Mouse (Mus musculus): ENCODE data around the gene Il16. TPM values are rescaled to one million over a fixed set of nuclear protein-coding genes. Genes with fewer than 3 reads are reported as not detected.

Il16 gene
- total and polyA plus RNA-seq, 2 experiments from 2014 or later, result 0.81 to 2.6 TPM

DNA sequence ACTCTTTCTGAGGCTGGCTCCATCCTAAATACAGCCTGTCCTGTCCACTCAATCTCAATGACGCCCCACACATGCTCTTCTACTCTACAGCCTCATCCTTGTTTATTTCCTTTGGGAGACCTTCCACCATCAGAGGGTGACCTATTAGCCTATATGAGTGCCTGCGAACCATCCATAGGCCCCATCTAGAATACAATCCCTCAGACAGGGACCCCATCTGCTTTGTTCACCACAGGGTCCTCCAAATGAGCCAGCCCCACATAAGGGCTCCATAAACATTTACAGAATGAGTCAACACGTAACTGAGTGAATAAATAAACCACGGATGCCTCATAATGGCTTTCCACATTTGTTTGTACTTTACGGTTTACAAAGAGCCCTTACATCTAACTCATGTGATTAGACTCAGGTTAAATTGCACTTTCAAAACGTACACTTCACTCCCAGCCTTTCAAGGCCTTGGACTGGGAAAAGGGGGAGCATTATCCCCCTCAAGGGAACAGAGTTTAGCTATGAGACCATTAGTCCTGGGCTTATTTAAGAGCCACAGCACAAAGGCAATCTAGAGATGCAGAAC, 7.5 kb downstream of the Il16 start:
- Histone ChIP-seq H3K4me2 (ENCODE audit: low read depth, low read length) (no peak overlapping the region), H3K36me3 (ENCODE audit: insufficient read depth, low read length) (no peaks in the 10 kb centered on the region), H3K4me3 (ENCODE audit: low read length) (no peak overlapping the region), H3K9ac (replicated peaks; ENCODE audit: low read length) (no peak overlapping the region), H3K27ac (no peak overlapping the region), H3K4me1 (ENCODE audit: insufficient read depth, low read length) (no peaks in the 10 kb centered on the region), H3K9me3 (ENCODE audit: low read length) (no peaks in the 10 kb centered on the region), H3K27me3 (ENCODE audit: insufficient read depth, low read length) (no peaks in the 10 kb centered on the region)
- TF ChIP-seq CTCF (IDR thresholded peaks at IDR 0.05; ENCODE audit: low read depth), result no peak
- DNase-seq (ENCODE audit: low spot score) (no peak), ATAC-seq (no peak)
- 73% methylated on average over 6 of the region's 6 CpGs for WGBS

DNA sequence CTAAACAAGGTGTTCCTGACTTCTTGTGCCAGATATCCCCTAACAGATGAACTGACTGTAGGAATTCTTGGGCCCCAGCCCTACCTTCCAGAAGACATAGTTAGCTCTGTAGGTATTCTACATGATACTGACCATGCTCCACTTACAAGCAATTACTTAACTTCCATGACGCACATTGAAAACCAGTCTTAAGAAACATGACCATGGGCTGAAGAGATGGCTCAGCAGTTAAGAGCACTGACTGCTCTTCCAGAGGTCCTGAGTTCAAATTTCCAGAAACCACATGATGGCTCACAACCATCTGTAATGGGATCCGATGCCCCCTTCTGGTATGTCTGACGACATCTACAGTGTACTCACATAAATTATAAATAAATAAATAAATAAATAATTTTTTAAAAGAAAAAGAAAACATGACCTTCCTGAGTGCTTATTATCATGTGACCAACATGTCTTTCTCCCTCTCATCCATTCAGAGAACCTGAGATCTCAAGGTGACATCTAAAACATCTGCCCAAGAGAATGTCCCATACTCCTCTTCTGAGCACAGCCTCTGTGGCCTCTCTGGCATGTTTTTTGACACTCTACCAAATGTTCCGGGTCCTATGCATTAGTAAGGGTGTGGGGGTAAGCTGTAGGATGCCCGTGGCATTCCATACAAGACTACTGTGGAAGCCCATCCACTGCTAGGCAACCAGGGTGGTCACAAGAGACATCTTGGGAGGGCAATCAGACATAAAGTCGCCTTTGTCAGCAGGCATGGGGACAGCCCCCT, 9.0 kb downstream of the Il16 start:
- Histone ChIP-seq H3K4me2 (ENCODE audit: low read depth, low read length) (no peak overlapping the region), H3K27ac (no peak overlapping the region), H3K4me3 (ENCODE audit: low read length) (no peak overlapping the region), H3K27me3 (ENCODE audit: insufficient read depth, low read length) (no peaks in the 10 kb centered on the region), H3K9me3 (ENCODE audit: low read length) (no peaks in the 10 kb centered on the region), H3K36me3 (ENCODE audit: insufficient read depth, low read length) (no peaks in the 10 kb centered on the region), H3K9ac (replicated peaks; ENCODE audit: low read length) (no peak overlapping the region), H3K4me1 (ENCODE audit: insufficient read depth, low read length) (peaks cover 4% of the 10 kb centered on the region)
- DNase-seq (ENCODE audit: low spot score) (no peak), ATAC-seq (no peak)
- no peak for TF ChIP-seq CTCF (IDR thresholded peaks at IDR 0.05; ENCODE audit: low read depth)
- WGBS, result 73% methylated on average over 6 of the region's 6 CpGs

DNA sequence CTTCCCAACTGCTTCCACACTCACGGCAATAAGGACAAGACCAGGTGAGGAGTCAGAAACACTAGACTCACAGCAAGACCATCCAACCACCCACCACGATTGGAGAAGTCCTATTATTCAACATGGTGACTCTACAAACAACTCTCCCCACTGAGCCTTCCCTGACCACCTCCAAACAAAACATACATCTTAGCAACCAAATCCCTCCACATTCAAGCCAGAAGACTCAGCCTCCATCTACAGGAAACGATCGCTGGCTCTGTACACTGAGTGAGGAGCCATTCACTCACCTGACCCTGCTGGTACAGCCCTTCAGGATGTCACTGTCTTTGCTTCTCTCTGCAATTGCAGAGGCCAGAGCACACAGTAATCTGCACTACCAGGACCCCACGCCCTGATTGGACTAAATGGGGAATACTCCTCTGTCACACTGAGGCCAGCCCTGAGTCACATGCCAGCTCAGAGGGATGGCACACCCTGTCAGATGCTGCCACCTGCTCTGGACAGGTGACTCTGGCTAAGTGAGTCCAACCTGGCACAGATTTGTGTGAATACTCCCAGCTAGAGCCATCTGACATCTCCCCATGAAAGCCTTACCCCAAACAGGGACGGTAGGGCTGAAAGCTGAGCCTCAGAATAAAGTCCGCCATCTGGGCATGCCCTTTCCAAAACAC, 10.3 kb downstream of the Il16 start:
- WGBS, result 83% methylated on average over 7 of the region's 7 CpGs
- Histone ChIP-seq H3K27ac (no peak overlapping the region), H3K9me3 (ENCODE audit: low read length) (no peaks in the 10 kb centered on the region), H3K4me3 (ENCODE audit: low read length) (no peak overlapping the region), H3K36me3 (ENCODE audit: insufficient read depth, low read length) (no peaks in the 10 kb centered on the region), H3K27me3 (ENCODE audit: insufficient read depth, low read length) (no peaks in the 10 kb centered on the region), H3K4me1 (ENCODE audit: insufficient read depth, low read length) (peaks cover 4% of the 10 kb centered on the region), H3K4me2 (ENCODE audit: low read depth, low read length) (no peak overlapping the region), H3K9ac (replicated peaks; ENCODE audit: low read length) (no peak overlapping the region)
- TF ChIP-seq CTCF (IDR thresholded peaks at IDR 0.05; ENCODE audit: low read depth), result no peak
- ATAC-seq (peak; percentile 38; the same call in 1 of the 2 replicates), DNase-seq (ENCODE audit: low spot score) (no peak)

DNA sequence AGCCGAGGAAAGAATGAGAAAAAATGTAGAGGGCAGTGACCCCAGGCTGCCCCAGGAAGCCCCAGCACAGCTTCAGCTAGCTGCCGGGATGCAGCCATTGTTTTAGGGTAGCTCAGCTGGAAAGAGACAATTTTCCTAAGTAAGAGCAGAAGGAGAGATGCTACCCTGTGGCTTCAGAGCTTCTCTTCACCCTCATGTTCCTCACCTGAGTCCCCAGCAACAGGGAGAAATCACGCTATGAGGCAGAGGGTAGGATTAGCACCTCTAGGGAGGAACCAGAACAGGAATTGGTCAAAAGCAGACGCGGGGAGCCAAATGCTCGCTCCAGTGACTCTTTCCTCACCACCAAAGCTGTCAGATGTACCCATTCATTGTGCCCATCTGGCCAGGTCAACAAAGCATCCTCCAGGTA, 10.8 kb downstream of the Il16 start:
- DNase-seq (ENCODE audit: low spot score) (no peak), ATAC-seq (no peak)
- Histone ChIP-seq H3K36me3 (ENCODE audit: insufficient read depth, low read length) (no peaks in the 10 kb centered on the region), H3K9me3 (ENCODE audit: low read length) (no peaks in the 10 kb centered on the region), H3K4me2 (ENCODE audit: low read depth, low read length) (no peak overlapping the region), H3K4me3 (ENCODE audit: low read length) (no peak overlapping the region), H3K9ac (replicated peaks; ENCODE audit: low read length) (no peak overlapping the region), H3K27me3 (ENCODE audit: insufficient read depth, low read length) (no peaks in the 10 kb centered on the region), H3K27ac (no peak overlapping the region), H3K4me1 (ENCODE audit: insufficient read depth, low read length) (peaks cover 4% of the 10 kb centered on the region)
- WGBS, result 54% methylated on average over 6 of the region's 6 CpGs
- no peak for TF ChIP-seq CTCF (IDR thresholded peaks at IDR 0.05; ENCODE audit: low read depth)

DNA sequence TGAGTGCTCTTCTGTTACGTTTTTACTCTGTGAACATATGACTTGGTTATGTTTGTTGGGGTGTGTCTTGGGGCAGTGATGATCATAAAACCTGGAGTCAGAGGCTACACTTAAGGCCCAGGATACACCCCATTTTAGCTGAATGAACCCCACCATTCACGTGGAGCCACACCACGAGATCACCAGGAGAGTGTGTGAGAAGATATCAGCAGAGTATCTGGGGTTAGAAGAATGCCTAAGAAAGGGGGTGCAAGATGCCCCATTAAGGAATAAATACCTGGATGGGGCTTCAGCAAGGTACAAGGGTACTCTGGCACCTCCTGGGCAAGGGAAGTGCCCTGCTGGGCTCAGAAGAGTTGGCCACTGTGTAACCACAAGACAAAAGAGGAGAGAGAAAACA, 11.3 kb downstream of the Il16 start:
- ATAC-seq (no peak), DNase-seq (ENCODE audit: low spot score) (no peak)
- WGBS, result 89% methylated on average over 3 of the region's 3 CpGs

DNA sequence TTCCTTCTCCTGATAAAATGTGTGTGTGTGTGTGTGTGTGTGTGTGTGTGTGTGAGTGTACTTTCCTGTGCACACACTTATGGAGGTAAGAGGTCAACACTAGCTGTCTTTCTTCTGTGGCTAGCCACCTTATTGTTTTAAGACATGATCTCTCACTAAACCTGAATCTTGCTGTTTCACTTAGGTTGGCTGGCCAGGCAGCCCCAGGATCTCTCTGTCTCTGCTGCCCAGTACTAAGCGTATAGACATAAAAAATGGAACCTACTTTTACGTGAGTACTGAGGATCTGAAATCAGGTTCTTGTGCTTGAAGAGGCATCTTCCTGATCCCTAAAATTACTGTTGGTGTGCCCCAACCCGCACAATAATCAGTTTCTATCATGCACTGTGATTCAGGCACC, 12.7 kb downstream of the Il16 start:
- Histone ChIP-seq H3K9ac (replicated peaks; ENCODE audit: low read length) (no peak overlapping the region), H3K27me3 (ENCODE audit: insufficient read depth, low read length) (no peaks in the 10 kb centered on the region), H3K36me3 (ENCODE audit: insufficient read depth, low read length) (no peaks in the 10 kb centered on the region), H3K4me2 (ENCODE audit: low read depth, low read length) (no peak overlapping the region), H3K4me1 (ENCODE audit: insufficient read depth, low read length) (peaks cover 4% of the 10 kb centered on the region), H3K27ac (peak overlapping the region; percentile 36; the same call in 1 of the 2 replicates), H3K4me3 (ENCODE audit: low read length) (no peak overlapping the region), H3K9me3 (ENCODE audit: low read length) (no peaks in the 10 kb centered on the region)
- WGBS, result 94% methylated on average over 3 of the region's 3 CpGs
- ATAC-seq (no peak), DNase-seq (ENCODE audit: low spot score) (no peak)
- TF ChIP-seq CTCF (IDR thresholded peaks at IDR 0.05; ENCODE audit: low read depth), result no peak

More for the DNA sequence above, 11.3 kb downstream of the Il16 start:
- peaks cover 4% of the 10 kb centered on the region for H3K4me1 ChIP-seq (ENCODE audit: insufficient read depth, low read length)
- TF ChIP-seq CTCF (IDR thresholded peaks at IDR 0.05; ENCODE audit: low read depth), result no peak
- no peak overlapping the region for H3K27ac ChIP-seq
- H3K9me3 ChIP-seq (ENCODE audit: low read length), result no peaks in the 10 kb centered on the region
- no peak overlapping the region for H3K4me3 ChIP-seq (ENCODE audit: low read length)
- no peaks in the 10 kb centered on the region for H3K27me3 ChIP-seq (ENCODE audit: insufficient read depth, low read length)
- H3K9ac ChIP-seq (replicated peaks; ENCODE audit: low read length), result no peak overlapping the region
- H3K4me2 ChIP-seq (ENCODE audit: low read depth, low read length), result no peak overlapping the region
- H3K36me3 ChIP-seq (ENCODE audit: insufficient read depth, low read length), result no peaks in the 10 kb centered on the region

Data from hindbrain, postnatal 0 days (tissue).